Mouse (Mus musculus) brain, embryonic 14.5 days (tissue): ENCODE data around the gene Qrsl1.

Experiments used
- CTCF ChIP-seq: fragments of 200-500 bp; IDR thresholded peaks from 2 replicates; pipeline ENCODE4 v1.5.1; 2012; ENCODE audit warnings: inconsistent platforms, mild to moderate bottlenecking, moderate library complexity, borderline replicate concordance; ENCODE audit not compliant: insufficient read depth, insufficient read length; ENCODE audit errors: extremely low read depth
- POLR2A ChIP-seq: fragments of 200-500 bp; IDR thresholded peaks from 2 replicates; pipeline ENCODE4 v1.6.1; 2012; ENCODE audit warnings: mild to moderate bottlenecking, inconsistent platforms, borderline replicate concordance; ENCODE audit not compliant: poor library complexity, insufficient read depth, insufficient read length, severe bottlenecking; ENCODE audit errors: extremely low read depth

- TF ChIP-seq CTCF (no peak), POLR2A (no peak)
Observed at GRCm38 (mm10) chr10:43910032-43910872, 8.7 kb upstream of the Qrsl1 start.
